Mouse (Mus musculus) heart, adult 2 months (tissue): ENCODE results near the gene Olfr1259. TPM values are rescaled to one million over a fixed set of nuclear protein-coding genes. Genes with fewer than 3 reads are reported as not detected.
"Not testable (repeated sequence)": the region's sequence is repeated elsewhere in the genome, so short reads cannot be mapped to it uniquely, and the experiment has no call there.

Experiments used
- DNase-seq, 2 experiments: peaks; one replicate each; pipeline ENCODE4 v3.0.0; 2021
- H3K27ac ChIP-seq: fragments of 200-600 bp; 2 replicates; pipeline ENCODE4 v1.8.1; 2022
- H3K27me3 ChIP-seq: fragments of 200-500 bp; 2 replicates; pipeline ENCODE4 v1.6.1; 2012; ENCODE audit warnings: mild to moderate bottlenecking, low read length, inconsistent platforms, mixed read lengths; ENCODE audit not compliant: control insufficient read depth, insufficient read depth
- H3K36me3 ChIP-seq: fragments of 200-500 bp; 2 replicates; pipeline ENCODE4 v1.6.1; 2012; ENCODE audit warnings: low read length, inconsistent platforms; ENCODE audit not compliant: control insufficient read depth, insufficient read depth
- H3K4me1 ChIP-seq: fragments of 200-500 bp; 2 replicates; pipeline ENCODE4 v1.6.1; 2011; ENCODE audit warnings: low read length; ENCODE audit not compliant: control insufficient read depth, insufficient read depth
- H3K4me3 ChIP-seq: fragments of 200-600 bp; 2 replicates; pipeline ENCODE4 v1.8.1; 2022
- H3K79me2 ChIP-seq: fragments of 200-500 bp; replicated peaks from 2 replicates; pipeline ENCODE4 v1.6.1; 2012; ENCODE audit warnings: mild to moderate bottlenecking, inconsistent platforms, low read length, moderate library complexity, mixed read lengths; ENCODE audit not compliant: control insufficient read depth, insufficient read depth
- H3K9ac ChIP-seq: fragments of 200-500 bp; 2 replicates; pipeline ENCODE4 v1.6.1; 2012; ENCODE audit warnings: low read depth, mild to moderate bottlenecking, control low read depth, inconsistent platforms, low read length, mixed read lengths
- CTCF ChIP-seq: fragments of 200-600 bp; IDR thresholded peaks from 2 replicates; pipeline ENCODE4 v1.8.1; 2022; ENCODE audit warnings: antibody characterized with exemption, mild to moderate bottlenecking, moderate library complexity
- EP300 ChIP-seq: fragments of 200-500 bp; IDR thresholded peaks from 2 replicates; pipeline ENCODE4 v1.6.1; 2011; ENCODE audit warnings: low read depth, low read length, control low read depth; ENCODE audit not compliant: insufficient read depth
- POLR2A ChIP-seq: fragments of 200-500 bp; IDR thresholded peaks from 2 replicates; pipeline ENCODE4 v1.6.1; 2011; ENCODE audit warnings: mild to moderate bottlenecking, low read depth, low read length, control low read depth; ENCODE audit not compliant: insufficient read depth
- WGBS: fragments of 180-500 bp; shearing (Covaris S2); methylation state at CpG from one replicate; pipeline ENCODE4 v1.1.7; 2018; 5-methylcytosine and 5-hydroxymethylcytosine counted together
- intact Hi-C: fragments of 180-260 bp; cut with DNase I; formaldehyde crosslinking; loops from one replicate; pipeline ENCODE4 v1.15.1; 2025
- long read RNA-seq: library from polyadenylated mRNA; stranded (forward); transcript quantifications from one replicate; pipeline ENCODE4 v2.0.0, GENCODE M21; 2021
- polyA plus RNA-seq: library from polyadenylated mRNA; depleted of rRNA; stranded (reverse); fragments of >200 nt; gene quantifications from 2 replicates; pipeline ENCODE4 v1.2.3, GENCODE M21; 2012; rRNA removed
- total RNA-seq, 2 experiments: library from RNA; stranded (reverse); gene quantifications; 2 replicates each; pipeline ENCODE4 v1.2.3; 2021

The Olfr1259 gene
- total RNA-seq: not detected
- not detected in 2 replicates for polyA plus RNA-seq
- long read RNA-seq: 0 reads

DNA sequence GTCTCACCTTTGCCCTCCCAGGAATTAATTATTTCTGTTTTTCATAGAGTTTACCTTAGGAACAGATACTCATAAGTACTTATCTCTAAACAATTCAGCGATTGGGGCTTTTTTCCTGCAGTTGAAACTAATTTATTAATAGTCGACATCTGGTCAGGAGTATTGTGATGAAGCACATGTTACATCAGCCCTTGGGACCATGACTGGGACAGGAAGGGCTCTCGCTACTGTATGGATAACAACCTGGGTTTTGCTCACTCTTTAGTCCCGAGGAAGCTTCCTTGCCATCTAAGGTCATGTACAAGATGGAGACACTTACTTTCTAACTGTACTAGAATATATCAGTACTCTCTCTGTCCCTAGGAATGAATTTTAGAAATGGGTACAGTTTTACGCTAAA, at the start of gene Olfr1259:
Gene Olfr1259, minus strand, starts transcription at position 101 of the 400 bp plus-strand sequence.
- Histone ChIP-seq H3K27me3 (no peaks in the 10 kb centered on the region), H3K4me1 (no peaks in the 10 kb centered on the region), H3K79me2 (no peaks in the 10 kb centered on the region), H3K4me3 (no peak within 1 kb of the TSS), H3K9ac (no peak within 1 kb of the TSS), H3K27ac (no peak within 1 kb of the TSS), H3K36me3 (no peaks in the 10 kb centered on the region)
- intact Hi-C loops: no loop called here
- 70% methylated on average over 5 of the region's 5 CpGs for WGBS
- DNase-seq: no peak
- no peak for TF ChIP-seq EP300
- no peak for TF ChIP-seq POLR2A
- no peak for TF ChIP-seq CTCF

- Histone ChIP-seq H3K27ac (no peak within 1 kb of the TSS), H3K9ac (no peak within 1 kb of the TSS), H3K4me1 (no peaks in the 10 kb centered on the region), H3K27me3 (no peaks in the 10 kb centered on the region), H3K36me3 (no peaks in the 10 kb centered on the region), H3K4me3 (no peak within 1 kb of the TSS), H3K79me2 (no peaks in the 10 kb centered on the region)
- intact Hi-C loops: no loop called here
- TF ChIP-seq EP300 (no peak), POLR2A (no peak), CTCF (no peak)
- no peak for DNase-seq
Observed at GRCm38 (mm10) chr2:89990921-89991320, 42.5 kb upstream of the Olfr1259 start, which contains the start of gene Olfr1261. Olfr1261 (plus strand) TSS chr2:89991221.

- no peak overlapping the region for H3K27ac ChIP-seq
- H3K9ac ChIP-seq: no peak overlapping the region
- intact Hi-C loops: no loop called here
- TF ChIP-seq POLR2A (no peak), CTCF (no peak), EP300 (no peak)
- H3K4me3 ChIP-seq: no peak overlapping the region
- no peaks in the 10 kb centered on the region for H3K27me3 ChIP-seq
- WGBS: 70% methylated on average over 2 of the region's 2 CpGs
- no peaks in the 10 kb centered on the region for H3K36me3 ChIP-seq
- H3K79me2 ChIP-seq: no peaks in the 10 kb centered on the region
- no peak for DNase-seq
- no peaks in the 10 kb centered on the region for H3K4me1 ChIP-seq
Observed at GRCm38 (mm10) chr2:89977709-89978108, 29.2 kb upstream of the Olfr1259 start.

DNA sequence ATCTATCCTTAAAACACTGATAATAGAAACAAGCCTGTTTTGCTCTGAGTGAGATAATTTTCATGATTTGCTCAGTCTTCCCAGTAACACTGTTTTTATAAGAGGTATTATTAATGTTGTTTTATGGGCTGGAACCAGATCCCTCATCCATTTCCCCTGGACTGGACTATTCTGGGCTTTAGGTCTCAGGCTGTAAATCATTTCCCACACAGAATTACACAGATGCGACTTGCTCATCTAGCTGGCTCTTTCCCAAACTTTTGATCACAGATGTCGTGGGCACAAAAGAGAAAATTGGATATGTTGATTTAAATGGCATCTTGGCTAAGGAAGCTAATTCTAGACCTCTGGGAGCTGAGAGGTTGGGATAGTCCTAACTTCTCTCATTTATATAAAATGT, 25.7 kb upstream of the Olfr1259 start, which contains the start of gene Olfr1260:
Gene Olfr1260, plus strand, starts transcription at position 157 of the 400 bp plus-strand sequence.
- TF ChIP-seq CTCF: no peak
- no peak for TF ChIP-seq POLR2A
- TF ChIP-seq EP300: no peak
- no peak within 1 kb of the TSS for H3K9ac ChIP-seq
- DNase-seq: no peak
- H3K79me2 ChIP-seq: no peaks in the 10 kb centered on the region
- H3K4me3 ChIP-seq: no peak within 1 kb of the TSS
- no peaks in the 10 kb centered on the region for H3K4me1 ChIP-seq
- intact Hi-C loops: no loop called here
- WGBS: 50% methylated on average over 2 of the region's 2 CpGs
- no peak within 1 kb of the TSS for H3K27ac ChIP-seq
- H3K36me3 ChIP-seq: no peaks in the 10 kb centered on the region
- no peaks in the 10 kb centered on the region for H3K27me3 ChIP-seq

GRCm38 (mm10) chr2:89927009-89927408, 21.5 kb downstream of the Olfr1259 start, which contains the start of gene Olfr1258:
Olfr1258 (plus strand) TSS chr2:89927309.
- Histone ChIP-seq H3K4me1 (no peaks in the 10 kb centered on the region), H3K36me3 (no peaks in the 10 kb centered on the region), H3K27ac (no peak within 1 kb of the TSS), H3K27me3 (no peaks in the 10 kb centered on the region), H3K79me2 (no peaks in the 10 kb centered on the region), H3K4me3 (no peak within 1 kb of the TSS), H3K9ac (no peak within 1 kb of the TSS)
- intact Hi-C loops: no loop called here
- DNase-seq: no peak
- TF ChIP-seq POLR2A: no peak
- no peak for TF ChIP-seq EP300
- TF ChIP-seq CTCF: no peak

GRCm38 (mm10) chr2:89912616-89913015, 35.8 kb downstream of the Olfr1259 start:
- H3K9ac ChIP-seq, H3K27ac ChIP-seq, H3K36me3 ChIP-seq, H3K4me1 ChIP-seq, DNase-seq, intact Hi-C loops, H3K79me2 ChIP-seq, H3K4me3 ChIP-seq, H3K27me3 ChIP-seq: not testable (repeated sequence)
- 83% methylated on average over 9 of the region's 9 CpGs for WGBS

Other genes with a start within 250 kb of the Olfr1259 start
- gene Olfr1252, start 223.7 kb downstream of the Olfr1259 start, total RNA-seq: not detected
- gene Olfr1252, start 223.7 kb downstream of the Olfr1259 start, polyA plus RNA-seq: not detected in 2 replicates
- not detected for gene Olfr1253, start 191.6 kb downstream of the Olfr1259 start, total RNA-seq
- not detected in 2 replicates for gene Olfr1253, start 191.6 kb downstream of the Olfr1259 start, polyA plus RNA-seq
- gene Olfr1254, start 155.0 kb downstream of the Olfr1259 start, total RNA-seq: not detected
- gene Olfr1254, start 155.0 kb downstream of the Olfr1259 start, polyA plus RNA-seq: not detected in 2 replicates
- gene Olfr1255, start 136.6 kb downstream of the Olfr1259 start, total RNA-seq: not detected
- gene Olfr1255, start 136.6 kb downstream of the Olfr1259 start, polyA plus RNA-seq: not detected in 2 replicates
- gene Olfr1256, start 107.1 kb downstream of the Olfr1259 start, total RNA-seq: not detected
- not detected in 2 replicates for gene Olfr1256, start 107.1 kb downstream of the Olfr1259 start, polyA plus RNA-seq
- gene Olfr48, start 100.5 kb downstream of the Olfr1259 start, total RNA-seq: not detected
- not detected in 2 replicates for gene Olfr48, start 100.5 kb downstream of the Olfr1259 start, polyA plus RNA-seq
- gene Olfr1257, start 70.2 kb downstream of the Olfr1259 start, total RNA-seq: not detected
- not detected in 2 replicates for gene Olfr1257, start 70.2 kb downstream of the Olfr1259 start, polyA plus RNA-seq
- gene Olfr1258, start 21.4 kb downstream of the Olfr1259 start, total RNA-seq: not detected
- not detected in 2 replicates for gene Olfr1258, start 21.4 kb downstream of the Olfr1259 start, polyA plus RNA-seq
- gene Olfr1260, start 25.7 kb upstream of the Olfr1259 start, total RNA-seq: not detected
- not detected in 2 replicates for gene Olfr1260, start 25.7 kb upstream of the Olfr1259 start, polyA plus RNA-seq
- gene Olfr1261, start 42.6 kb upstream of the Olfr1259 start, total RNA-seq: not detected
- gene Olfr1261, start 42.6 kb upstream of the Olfr1259 start, polyA plus RNA-seq: not detected in 2 replicates
- gene Olfr1262, start 51.5 kb upstream of the Olfr1259 start, total RNA-seq: not detected
- not detected in 2 replicates for gene Olfr1262, start 51.5 kb upstream of the Olfr1259 start, polyA plus RNA-seq
- gene Olfr1263, start 63.5 kb upstream of the Olfr1259 start, total RNA-seq: not detected
- not detected in 2 replicates for gene Olfr1263, start 63.5 kb upstream of the Olfr1259 start, polyA plus RNA-seq
- not detected for gene Olfr1264, start 76.9 kb upstream of the Olfr1259 start, total RNA-seq
- gene Olfr1264, start 76.9 kb upstream of the Olfr1259 start, polyA plus RNA-seq: not detected in 2 replicates
- not detected for gene Olfr1265, start 86.7 kb upstream of the Olfr1259 start, total RNA-seq
- not detected in 2 replicates for gene Olfr1265, start 86.7 kb upstream of the Olfr1259 start, polyA plus RNA-seq
- not detected for gene Olfr140, start 114.9 kb upstream of the Olfr1259 start, total RNA-seq
- not detected in 2 replicates for gene Olfr140, start 114.9 kb upstream of the Olfr1259 start, polyA plus RNA-seq
- gene Olfr1269, start 172.7 kb upstream of the Olfr1259 start, total RNA-seq: not detected
- not detected in 2 replicates for gene Olfr1269, start 172.7 kb upstream of the Olfr1259 start, polyA plus RNA-seq
- gene Olfr32, start 193.6 kb upstream of the Olfr1259 start, total RNA-seq: not detected
- gene Olfr32, start 193.6 kb upstream of the Olfr1259 start, polyA plus RNA-seq: not detected in 2 replicates
- gene Olfr1270, start 204.4 kb upstream of the Olfr1259 start, total RNA-seq: not detected
- not detected in 2 replicates for gene Olfr1270, start 204.4 kb upstream of the Olfr1259 start, polyA plus RNA-seq